Mouse (Mus musculus) urinary bladder, postnatal 36 days (tissue): ENCODE measurements around the gene Cacna1e.
A peak's percentile ranks its signal among the peaks of the same experiment; 100 is the strongest.

Experiments used
- DNase-seq, 2 experiments: peaks; one replicate each; pipeline ENCODE4 v3.0.0; 2022; ENCODE audit warnings: low spot score in 2 of 2, mixed read lengths in 1 of 2

The Cacna1e gene

DNA sequence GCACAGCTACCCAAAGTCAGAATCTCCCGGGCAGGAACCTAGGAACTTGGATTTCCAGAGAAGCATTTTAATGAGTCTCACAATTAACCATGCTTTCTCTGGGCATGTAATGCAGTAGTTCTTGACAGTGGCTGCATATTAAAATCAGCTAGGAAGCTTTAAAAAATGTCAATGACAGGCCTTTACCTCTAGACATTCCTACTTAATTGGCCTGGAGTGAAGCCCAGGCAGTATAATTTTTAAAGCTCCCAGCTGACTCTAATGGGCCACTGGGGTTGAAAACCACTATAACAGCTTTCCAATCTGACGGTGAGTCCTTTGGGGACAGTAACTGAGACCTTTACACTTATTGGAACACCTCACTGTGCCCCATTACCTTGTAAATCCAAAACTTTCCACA is 251.4 kb downstream of the Cacna1e start:
- no peak for DNase-seq

DNA sequence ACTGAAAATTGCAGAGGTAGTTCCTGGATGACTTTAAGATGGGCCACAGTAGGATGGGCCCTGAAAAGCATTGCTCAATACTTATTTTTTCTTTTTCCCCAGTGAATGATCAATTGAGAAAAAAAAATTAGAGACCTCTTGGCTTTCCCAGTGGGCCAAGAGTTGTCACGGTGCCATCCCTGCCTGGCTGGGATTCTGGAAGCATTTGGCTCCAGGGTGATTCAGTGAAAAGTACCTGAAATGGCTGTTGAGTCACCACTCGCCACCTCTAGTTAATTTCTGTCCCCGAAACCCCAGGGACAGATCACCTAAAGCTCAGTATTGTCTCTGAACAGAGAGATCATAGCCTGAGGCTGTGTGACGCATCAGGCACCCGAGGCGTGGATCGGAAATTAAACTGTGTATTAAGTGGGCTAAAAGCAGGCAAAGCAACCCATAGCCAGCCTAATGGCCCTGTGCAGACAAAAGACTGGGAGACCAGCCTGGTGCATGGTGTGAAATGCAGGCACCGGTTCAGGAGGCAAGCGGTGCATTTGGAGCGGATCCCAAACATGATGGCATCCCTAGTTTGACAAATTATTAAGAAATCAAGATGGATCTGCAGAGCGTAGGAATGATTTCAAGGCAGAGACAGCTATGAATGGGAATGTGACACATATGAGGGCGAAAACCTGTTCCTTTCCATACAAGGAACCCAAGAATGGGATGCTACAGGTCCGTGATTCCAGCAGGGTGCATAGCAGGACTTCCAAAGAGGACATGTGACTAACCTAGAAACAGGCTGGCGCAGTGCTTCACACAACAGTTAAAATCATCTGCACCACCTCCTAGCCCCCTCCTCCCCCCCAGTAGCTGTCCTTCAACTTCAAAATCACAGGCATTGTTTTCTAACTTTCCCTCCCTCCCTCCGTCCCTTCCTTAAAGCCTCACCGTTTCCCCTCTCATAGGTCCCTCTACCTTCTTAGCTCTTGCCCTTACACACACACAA is 261.3 kb downstream of the Cacna1e start:
- peak in 1 of 2 experiments; percentile 19 for DNase-seq

GRCm38 (mm10) chr1:154617743-154618455 is 266.4 kb downstream of the Cacna1e start:
- no peak for DNase-seq

DNA sequence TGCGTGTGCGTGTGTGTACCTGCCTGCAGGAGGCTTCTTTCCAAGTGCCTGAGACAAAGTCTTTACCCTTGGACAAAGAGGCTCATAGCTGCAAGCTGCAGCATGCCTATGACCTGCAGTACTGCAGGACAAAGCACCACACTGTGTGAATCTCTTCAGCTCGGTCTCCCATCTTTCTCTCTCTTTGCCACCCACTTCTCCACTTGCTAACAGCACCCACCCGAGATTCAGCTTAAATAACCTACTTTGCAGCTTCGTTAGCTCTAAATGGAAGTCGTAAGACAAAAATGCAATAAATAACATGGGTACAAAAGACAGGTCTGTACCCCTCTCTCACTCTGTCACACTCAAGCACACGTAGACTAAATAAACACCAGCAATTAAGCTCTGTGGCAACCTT is 268.5 kb downstream of the Cacna1e start:
- no peak for DNase-seq

- no peak for DNase-seq
These were observed 275.8 kb downstream of the Cacna1e start for GRCm38 (mm10) chr1:154608516-154608915.

- DNase-seq: no peak
These were observed 276.9 kb downstream of the Cacna1e start for GRCm38 (mm10) chr1:154607406-154607805.

- no peak for DNase-seq
These were observed 278.7 kb downstream of the Cacna1e start for GRCm38 (mm10) chr1:154605601-154606000.

- DNase-seq: no peak
These were observed 280.5 kb downstream of the Cacna1e start for GRCm38 (mm10) chr1:154603781-154604180.

DNA sequence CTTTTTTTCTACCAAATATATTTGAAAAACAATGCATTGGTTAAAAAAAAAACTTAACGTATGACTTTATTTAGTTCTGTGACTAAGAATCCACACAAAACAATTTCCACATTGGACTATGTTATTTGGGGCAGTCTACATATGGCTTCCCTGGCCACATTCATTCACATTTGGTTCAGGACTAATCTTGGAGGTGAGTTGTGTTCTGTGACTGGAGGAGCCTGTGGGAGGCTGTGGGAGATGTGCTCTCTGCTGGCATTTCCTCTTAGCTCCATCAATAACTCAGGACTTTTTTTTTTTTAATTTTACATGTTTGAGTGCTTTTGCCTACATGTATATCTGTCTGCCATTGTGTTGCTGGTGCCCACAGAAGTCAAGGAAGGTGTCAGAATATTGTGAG is 281.8 kb downstream of the Cacna1e start:
- no peak for DNase-seq

DNA sequence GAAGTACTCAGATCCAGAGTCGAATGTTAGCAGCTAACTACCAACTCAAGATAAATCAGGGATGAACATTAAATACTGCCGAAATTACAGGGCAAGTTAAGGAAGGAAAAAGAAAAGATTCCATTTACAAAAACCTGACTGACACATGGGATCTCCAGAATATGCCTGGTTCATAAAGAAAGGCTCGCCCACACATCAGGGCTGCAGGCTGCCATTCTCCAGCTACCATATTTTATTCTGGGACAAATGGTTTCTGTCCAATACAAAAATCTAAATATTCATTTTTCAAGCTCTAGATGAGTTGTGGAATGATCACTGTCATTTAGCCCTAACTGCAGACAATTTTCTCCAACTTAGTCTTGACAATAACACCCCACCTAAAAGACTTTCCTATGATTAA is 301.8 kb downstream of the Cacna1e start:
- no peak for DNase-seq

GRCm38 (mm10) chr1:154579929-154580328 is 304.4 kb downstream of the Cacna1e start:
- DNase-seq: no peak

- DNase-seq: no peak
These were observed 305.6 kb downstream of the Cacna1e start for GRCm38 (mm10) chr1:154578748-154579147.

GRCm38 (mm10) chr1:154576418-154576817 is 307.9 kb downstream of the Cacna1e start:
- no peak for DNase-seq

DNA sequence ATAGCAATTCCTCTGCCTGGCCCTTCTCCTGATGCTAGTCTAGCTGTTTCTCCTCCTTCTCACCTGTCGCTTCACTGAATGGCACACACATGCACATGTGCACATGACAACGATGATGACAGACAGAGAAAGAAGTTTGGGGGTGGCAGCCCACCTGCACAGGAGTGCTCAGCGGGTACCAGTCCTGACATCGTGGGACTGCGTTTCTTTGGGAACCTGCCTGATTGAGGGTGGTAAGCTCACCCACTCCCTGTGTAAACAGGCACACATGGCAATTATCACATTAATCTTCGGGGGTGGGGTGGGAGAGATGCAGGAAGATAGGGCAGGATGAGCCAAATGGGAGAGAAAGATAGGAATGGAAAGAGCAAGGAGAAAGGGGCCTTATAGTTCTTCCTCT is 318.3 kb downstream of the Cacna1e start:
- DNase-seq: no peak

- DNase-seq: no peak
These were observed 328.5 kb downstream of the Cacna1e start for GRCm38 (mm10) chr1:154555811-154556210.

DNA sequence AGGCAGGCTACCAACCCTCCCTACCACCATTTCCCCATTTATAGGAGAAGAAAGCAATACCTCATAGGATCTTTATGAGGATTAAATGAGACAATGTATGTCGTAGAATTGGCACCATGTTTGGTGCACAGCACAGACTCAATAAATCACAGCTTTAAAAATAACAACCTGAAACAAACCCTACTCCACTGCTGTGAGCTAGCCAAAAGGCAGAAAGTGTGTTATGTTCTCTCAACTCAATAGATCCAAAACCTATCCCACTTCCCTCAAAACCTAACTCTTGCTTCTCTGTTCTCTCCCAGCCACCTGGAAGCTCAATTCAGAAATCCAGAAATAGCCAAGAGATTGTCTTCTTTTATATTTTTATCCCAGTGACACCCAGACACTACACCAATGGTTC is 331.2 kb downstream of the Cacna1e start:
- no peak for DNase-seq

DNA sequence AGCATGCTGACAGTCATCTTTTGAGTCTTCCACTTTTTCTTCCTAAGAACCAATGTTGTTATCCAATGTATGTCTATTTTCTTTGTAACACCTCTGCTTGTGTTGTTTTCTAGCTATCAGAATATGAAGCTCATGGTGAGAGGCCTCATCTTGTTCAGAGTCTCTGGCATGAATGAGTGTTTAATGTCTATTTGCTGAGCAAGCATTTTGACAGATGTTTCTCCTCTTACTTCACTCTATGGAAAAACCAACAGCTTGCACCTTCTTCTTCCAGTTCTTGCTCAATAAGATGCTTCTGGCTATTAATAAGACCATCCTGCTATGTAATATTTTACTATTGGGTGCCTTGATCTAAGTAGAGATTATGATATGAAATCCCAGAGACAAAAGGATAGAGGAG is 346.9 kb downstream of the Cacna1e start:
- no peak for DNase-seq

GRCm38 (mm10) chr1:154536763-154537162 is 347.5 kb downstream of the Cacna1e start:
- no peak for DNase-seq

GRCm38 (mm10) chr1:154532987-154533940 is 351.0 kb downstream of the Cacna1e start:
- no peak for DNase-seq

- no peak for DNase-seq
These were observed 354.6 kb downstream of the Cacna1e start for GRCm38 (mm10) chr1:154529666-154530065.

- DNase-seq: no peak
These were observed 355.5 kb downstream of the Cacna1e start for GRCm38 (mm10) chr1:154528803-154529202.

DNA sequence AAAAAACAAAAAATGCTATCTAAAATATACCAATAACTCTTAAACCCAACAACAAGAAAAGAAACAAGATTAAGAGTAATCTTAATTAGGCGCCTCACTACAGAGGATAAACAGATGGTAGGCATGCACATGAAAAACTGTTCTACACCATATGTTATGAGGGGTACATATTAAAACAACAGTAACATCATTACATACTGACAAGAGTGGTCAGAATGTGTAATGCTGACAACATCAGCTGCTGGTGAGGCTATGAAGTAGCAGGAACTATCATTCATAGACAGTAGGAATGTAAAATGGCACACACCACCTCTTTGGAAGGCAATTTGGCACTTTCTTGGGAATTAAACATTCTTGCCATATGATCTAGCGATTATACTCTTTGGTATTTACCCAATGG is 363.6 kb downstream of the Cacna1e start:
- DNase-seq: no peak
